Mouse (Mus musculus) monocyte, adult 5-6 weeks (primary cell): ENCODE measurements around the gene Ift122. TPM values are rescaled to one million over a fixed set of nuclear protein-coding genes. Genes with fewer than 3 reads are reported as not detected.

Experiments
- ATAC-seq: fragments of 153-309, 156-312 bp; replicated peaks from 2 replicates; pipeline ENCODE4 v1.8.0; 2017; ENCODE audit warnings: mild to moderate bottlenecking; ENCODE audit not compliant: low TSS enrichment, insufficient number of reproducible peaks, severe bottlenecking, poor library complexity, low FRiP score
- total RNA-seq: library from RNA; stranded (forward); fragments of 200-1000, 200-491, 200-594 nt; gene quantifications from 3 replicates; pipeline ENCODE4 v1.2.3, GENCODE M21; 2017

Gene Ift122
- total RNA-seq, 1 experiment from 2014 or later = 1.2 TPM

DNA sequence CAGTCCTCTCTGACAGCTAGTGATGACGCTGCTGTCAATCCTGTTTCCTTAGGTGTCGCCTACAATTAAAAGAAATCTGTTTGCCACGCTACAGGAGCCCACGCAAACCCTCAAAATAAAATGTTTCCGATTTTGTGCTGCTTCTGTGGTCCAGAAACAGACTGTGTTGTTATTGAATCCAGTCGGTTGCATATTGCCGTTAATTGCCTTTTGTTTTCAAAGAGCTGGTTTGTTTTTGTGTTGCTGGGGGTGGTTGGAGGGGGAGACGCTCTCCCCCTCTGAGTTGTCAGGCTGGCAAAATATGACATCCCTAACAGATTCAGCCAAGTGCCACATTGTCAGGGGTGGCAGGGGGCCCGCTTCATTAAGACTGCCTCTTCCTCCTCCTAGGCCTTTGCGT lies 60.2 kb downstream of the Ift122 start:
- ATAC-seq = no peak

DNA sequence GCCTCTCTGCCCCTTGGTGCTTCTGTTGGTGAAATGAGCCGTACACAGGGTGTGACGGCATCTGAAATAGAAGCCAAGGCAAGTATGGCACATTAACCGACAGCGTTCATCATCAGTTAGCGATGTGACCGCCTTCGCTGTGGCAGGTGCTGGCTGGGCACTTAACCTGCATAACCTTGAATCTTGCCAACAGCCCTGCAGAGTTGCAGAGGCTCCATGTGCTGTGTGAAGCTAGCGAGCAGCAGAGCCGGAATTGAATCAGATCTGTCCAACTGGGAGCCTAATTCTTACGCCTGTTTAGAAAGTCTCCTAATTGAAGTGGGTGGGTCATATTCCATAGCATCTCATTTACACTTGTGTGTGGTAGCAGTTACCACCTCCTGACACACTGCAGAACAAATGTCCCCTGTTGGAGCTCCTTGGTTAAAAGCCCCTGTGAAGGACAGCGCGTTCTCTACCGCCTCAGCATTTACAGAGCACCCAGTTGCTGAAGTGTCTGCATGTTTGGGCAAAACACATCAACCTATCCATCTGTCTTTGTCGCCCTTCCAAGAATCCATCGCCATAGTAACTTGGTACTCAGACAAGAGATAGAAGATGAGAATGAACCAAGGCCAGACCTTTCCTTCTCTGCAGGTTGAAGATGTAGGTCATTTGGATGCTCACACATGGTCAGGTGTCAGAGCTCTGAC lies 61.4 kb downstream of the Ift122 start:
- ATAC-seq = no peak

DNA sequence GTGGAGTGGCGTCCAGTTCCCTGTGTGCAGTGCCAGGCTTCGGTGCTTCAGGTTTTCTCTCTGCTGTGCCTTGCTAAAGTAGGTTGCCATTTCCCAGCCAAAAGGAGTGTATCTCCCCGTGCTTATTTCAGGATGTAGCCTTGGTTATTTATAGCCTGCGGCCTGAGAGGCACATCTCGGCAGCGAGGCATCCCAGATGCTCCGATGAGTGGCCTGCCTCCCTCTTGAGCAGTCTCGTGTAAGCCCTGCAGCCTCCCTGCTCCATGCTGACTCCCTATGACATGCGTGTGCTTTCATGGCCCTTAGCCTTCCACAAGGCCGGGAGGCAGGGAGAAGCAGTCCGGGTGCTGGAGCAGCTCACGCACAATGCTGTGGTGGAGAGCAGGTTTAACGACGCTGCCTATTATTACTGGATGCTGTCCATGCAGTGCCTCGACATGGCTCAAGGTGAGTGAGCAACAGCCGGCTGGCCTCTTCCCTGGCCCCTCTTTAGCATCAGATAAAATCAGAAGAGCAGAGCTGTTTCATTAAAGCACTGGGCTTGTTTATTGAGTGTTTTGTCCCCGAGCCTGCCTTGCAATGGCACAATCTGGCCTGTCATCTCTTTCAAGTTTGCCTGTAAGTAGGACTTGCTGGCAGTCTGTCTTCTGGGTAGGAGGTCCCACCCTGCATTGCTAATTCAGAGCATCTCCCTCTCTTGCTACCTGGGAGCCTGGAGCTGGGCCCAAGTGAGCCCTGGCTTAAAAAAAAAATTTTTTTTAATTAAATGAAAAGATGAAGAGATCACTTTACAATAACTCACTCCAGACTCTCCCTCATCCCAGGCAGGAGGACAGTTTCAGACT lies 62.6 kb downstream of the Ift122 start:
- no peak for ATAC-seq

DNA sequence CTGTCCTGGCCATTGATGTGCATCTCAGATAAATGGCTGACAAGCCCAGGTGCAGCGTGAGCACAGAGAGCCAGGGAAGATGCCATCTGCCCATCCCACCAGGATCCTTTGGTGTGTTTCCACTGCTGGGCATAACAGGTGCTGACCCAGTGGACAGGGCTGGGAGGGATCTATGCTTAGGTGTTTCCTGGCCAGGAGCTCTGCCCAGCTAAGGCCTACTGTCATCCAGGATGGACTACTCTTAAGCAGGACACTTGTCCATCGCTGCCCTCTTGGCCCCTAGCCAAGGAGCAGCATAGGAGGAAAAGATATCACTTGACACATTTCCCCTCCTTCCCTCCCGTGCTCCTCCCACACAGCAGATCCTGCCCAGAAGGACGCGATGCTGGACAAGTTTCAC lies 63.3 kb downstream of the Ift122 start:
- no peak for ATAC-seq

DNA sequence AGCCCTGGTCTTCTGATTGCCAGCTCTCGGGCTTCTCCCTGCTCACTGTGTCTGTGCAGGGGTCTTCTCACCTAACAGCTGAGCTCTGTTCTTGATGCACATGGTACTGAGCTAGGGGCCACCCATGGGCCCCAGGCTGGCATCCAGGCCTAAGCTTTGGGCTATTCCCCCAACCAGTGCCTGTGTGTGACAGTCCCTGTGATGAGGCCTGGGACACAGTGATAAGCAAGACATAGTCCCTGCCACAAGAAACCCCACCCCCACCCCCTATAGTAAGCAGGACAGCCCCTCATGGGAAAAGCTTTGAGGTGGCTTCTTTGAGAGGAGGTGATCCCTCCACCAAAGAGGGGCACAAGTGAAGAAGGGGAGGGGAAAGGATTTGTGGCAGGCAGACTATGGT lies 65.3 kb downstream of the Ift122 start:
- no peak for ATAC-seq

DNA sequence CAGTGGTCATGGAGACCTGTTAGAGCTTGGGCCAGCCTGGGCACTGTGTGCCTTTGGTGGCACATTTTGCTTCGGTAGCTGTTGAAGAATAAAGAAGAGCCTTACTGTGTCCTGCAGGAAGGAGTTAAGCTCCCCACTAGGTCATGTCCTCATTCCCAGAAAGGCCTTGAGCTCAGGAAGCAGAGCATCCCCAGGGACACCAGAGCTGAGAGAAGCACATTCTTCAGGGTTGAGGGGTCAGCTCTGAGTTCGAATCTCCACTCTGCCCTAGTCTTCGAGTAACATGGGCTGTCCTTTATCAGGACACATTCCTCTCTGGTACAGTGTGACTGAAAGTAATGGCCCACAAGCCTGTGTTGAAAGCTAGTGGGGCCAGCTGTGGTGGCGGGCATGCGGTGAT lies 66.6 kb downstream of the Ift122 start:
- no peak for ATAC-seq

DNA sequence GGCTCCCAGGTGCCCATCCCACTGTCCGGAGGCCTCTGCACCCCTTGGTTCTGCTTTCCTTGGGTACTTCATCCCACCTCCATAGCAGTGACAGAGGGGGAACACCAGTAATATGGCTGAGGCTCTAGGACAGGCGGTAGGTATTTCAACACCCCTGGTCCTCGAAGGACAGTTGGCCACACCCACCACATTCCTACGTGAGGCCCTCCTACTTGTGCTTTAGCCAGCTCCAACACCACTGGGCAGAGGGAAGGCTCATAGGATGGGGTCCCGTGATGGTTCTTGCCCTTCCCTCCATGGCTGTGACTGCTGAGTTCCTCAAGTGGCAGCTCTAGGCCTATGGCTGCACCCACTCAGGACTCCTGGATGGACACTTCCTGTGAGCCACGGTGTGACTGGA lies 71.6 kb downstream of the Ift122 start:
- ATAC-seq = no peak

DNA sequence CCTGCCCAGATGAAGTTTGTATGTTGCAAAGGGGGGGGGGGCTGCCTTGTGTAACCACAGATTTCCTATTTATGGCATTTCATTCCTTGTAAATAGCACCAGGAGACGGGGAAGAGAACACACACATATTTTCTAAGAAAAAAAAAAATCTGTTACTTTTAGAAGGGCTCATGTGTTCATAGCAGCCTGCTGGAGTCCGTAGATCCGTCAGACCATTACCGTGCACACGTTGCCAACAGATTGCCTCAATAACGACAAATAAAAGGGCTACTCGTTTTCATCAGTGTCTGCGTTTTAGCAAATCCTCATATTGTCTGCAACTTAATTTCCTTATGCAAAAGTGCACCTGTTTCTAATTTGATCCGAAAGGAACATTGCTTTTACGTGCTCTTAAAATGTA lies 73.1 kb downstream of the Ift122 start:
- no peak for ATAC-seq

DNA sequence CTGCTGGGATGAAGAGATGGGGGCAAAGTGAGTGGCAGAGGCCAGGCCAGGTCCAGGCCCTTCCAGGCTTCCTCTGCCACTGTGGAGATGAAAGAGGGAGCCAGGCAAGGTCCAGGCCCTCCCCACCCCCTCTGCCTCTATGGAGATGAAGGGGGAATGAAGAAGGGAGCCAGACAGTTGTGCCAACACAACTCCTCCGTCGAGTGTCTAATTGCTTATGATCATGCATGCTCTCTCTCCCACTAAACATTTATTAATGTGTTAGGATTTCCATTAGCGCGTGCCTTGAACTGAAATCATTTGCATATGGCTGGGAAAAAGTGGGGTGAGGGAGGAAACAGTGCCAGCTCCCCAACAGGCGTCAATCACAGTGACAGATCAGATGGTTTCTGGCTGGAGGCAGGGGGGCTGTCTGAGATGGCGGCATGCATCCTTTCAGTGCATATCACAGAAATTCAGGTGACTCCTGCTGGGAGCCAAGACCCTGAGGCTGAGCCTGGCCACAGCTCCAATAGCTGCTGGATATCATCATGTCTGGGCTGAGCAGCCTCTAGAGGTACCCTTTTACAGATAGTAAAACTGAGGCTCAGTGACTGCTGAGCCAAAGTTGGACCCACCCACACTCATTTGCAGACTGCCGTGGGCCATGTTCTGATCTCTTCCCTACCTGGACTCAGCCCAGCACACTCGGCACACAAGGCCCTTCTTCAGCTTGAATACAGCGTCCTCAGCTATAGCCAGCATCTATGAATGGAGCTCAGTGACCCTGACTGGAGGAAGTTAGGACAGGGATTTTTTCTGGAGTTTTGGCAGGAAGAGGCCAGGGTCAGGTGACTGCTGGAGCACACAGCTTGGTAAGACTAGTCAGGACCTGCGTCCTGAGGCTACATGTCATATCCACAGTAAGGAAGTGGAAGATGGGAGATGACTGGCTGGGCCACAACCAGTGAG lies 74.3 kb downstream of the Ift122 start:
- no peak for ATAC-seq

DNA sequence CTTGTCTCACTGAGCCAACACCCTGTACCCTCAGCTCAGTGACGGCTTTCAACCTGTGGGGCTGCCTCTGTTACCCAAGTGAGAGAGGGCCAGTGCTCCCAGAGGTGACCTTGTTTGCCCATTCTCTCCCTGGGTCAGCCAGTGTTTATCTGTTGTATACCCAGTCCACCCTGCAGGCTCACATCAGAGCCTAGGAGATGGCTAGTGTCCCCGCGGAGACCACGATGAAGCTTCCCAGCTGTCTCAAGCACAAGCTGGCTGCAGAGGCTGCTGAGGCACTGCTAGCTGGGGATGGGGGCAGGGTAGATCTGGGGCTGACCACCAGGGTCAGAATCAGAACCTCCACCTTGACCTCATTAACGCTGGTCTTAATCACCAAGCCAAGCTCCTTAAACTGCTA lies 76.7 kb downstream of the Ift122 start:
- ATAC-seq = no peak

DNA sequence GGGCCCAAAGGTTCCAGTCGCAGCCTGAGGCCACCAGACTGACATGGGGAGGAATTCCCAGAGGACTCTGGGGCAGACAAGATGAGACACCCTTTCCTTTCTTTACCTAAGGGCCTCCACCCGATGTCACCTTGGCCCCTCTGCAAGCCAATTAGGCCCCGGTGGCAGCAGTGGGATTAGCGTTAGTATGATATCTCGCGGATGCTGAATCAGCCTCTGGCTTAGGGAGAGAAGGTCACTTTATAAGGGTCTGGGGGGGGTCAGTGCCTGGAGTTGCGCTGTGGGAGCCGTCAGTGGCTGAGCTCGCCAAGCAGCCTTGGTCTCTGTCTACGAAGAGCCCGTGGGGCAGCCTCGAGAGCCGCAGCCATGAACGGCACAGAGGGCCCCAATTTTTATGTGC lies 78.4 kb downstream of the Ift122 start, which contains the start of gene Rho:
Gene Rho (plus strand): TSS at position 110 of the 400 bp plus-strand sequence.
- ATAC-seq = no peak

DNA sequence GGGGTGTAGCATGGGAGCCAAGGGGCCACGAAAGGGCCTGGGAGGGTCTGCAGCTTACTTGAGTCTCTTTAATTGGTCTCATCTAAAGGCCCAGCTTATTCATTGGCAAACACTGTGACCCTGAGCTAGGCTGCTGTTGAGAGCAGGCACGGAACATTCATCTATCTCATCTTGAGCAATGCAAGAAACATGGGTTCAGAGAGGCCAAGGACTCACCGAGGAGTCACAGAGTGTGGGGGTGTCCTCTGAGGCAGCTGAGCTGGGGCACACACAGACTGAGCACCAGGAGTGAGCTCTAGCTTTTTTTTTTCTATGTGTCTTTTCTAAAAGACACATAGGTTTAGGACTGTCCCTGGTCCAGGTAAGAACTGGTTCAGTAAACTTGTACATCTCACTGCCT lies 79.1 kb downstream of the Ift122 start:
- no peak for ATAC-seq

DNA sequence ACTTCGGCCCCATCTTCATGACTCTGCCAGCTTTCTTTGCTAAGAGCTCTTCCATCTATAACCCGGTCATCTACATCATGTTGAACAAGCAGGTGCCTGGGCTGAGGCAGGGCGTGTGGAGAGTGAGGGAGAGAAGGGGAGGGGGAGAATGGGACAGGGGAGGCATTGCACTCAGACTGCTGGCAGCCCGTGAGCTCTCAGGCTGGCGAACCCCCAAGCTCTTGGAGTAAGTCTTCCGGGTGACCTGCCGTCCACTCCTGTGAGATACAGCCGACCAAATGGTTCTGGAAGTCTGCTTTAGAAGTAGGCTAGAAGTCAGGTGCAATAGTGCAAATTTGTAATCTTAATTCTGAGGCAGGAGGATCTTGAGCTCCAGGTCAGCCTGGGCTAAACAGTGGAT lies 82.3 kb downstream of the Ift122 start:
- no peak for ATAC-seq

DNA sequence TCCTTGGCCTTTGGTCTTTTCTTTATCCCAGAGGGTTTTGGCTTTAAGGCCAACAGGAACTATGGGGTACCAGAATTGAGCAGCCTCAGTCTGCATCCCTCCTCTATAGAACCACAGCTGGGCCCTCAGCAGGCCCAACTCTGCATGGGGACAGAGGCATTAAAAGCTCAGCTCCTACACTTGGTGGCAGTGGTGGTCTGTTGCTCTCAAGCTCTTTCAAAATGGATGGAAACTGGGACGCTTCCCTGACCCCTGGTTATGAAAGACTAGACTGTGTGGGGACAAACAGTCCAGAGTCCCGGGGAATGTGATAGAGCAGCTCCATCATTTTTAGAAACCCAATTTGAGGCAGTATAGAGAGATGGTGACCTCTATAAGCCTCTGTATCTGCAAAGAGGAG lies 84.7 kb downstream of the Ift122 start:
- ATAC-seq = no peak

DNA sequence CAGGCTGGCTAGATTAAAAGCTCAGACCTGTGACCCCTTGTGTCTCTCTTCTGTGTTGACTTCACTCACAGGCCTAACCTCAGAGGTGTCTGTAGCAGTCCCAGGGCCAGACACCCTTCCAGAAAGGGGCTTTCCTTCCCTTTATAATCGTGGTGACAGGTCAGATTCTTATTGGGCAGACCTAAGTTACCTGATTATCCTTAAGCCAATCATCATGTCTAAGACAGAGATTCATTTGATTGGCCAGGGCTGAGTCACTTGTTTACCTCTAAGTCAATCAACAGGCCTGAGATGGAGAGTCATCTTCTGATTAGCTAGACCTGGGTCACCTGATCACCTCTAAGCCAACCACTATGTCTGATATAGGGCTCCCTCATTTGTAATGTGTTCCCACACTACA lies 85.5 kb downstream of the Ift122 start:
- no peak for ATAC-seq

DNA sequence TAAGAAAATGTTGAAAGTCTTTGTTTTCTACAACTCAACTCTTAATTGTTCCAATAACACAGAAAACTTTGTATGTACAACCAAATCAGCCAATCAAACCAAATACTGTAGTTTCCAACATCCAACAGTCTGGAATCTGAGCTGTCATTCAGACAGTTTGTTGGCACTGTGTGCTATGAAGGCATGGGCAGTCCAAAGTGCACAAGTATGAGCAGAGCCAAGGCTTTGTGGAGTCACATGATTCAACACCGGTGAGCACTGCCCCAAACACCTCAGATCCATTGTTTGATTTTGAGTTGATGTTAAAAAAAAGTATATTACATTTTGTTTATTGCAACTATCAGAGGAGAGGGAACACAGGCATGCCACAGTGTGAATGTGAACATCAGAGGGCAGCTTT lies 87.3 kb downstream of the Ift122 start:
- no peak for ATAC-seq

DNA sequence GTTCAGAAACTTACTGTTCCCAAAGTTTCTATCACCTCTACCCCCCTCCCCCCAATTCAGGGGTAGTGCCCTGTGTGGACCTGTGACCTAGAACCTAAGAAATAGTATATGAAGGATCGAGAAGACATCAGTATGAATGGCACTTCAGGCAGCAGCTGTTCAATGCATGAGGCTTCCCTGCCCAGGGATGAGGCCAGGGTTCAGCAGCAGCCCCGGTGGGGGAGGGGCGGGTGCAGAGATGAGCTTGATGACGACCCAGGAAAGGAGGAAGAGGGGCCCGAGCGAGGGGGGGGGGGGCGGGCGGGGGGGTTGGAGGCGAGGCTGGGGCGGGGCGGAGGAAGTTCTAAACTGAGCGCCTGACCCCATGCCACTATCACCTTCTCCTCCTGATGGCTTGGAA lies 87.9 kb downstream of the Ift122 start:
- ATAC-seq = no peak

DNA sequence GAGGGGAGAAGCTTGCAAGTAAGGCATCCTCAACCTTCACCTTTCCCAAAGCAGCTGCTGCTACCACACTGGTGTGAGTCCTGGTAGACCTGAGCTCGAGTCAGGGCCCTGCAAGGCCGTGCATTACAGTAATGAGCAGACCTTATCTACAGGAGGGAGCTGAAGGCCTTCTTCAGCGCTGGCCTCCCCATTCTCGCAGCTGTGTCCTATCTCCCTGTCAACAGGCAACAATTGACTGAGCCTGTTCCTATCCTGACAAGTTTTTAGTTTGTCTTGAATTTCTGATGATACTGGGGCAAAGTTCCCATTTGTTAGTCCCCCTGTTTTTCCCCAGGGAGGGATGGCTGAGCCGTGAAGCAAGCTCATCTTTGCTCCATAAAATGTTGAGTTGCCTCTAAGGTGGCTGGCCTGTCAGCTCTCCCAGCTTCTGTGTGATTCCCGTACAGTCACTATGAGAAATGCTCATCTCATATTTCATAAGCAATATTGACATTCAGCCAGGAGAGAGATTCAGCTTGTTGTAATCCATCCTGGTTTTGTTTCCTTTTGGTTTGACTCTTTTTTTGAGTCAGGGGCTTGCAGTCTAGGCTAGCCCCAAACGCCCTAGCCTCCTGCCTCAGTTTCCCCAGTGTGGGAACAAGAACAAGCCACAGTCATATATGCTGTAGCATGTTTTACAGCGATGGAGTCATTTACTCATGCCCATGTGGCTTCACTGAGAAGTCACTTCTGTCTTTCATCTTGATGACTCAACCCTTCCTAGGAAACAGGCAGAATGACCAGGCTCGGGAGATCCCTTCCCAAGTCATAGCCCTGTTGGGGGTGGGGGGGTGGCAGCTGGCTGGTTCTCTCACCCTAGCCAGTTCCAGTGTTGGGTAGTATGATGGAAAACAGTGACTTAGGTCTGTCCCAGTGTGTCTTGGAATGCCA lies 90.5 kb downstream of the Ift122 start:
- no peak for ATAC-seq
